Mouse (Mus musculus): ENCODE measurements around the gene Krtap1-5. TPM values are rescaled to one million over a fixed set of nuclear protein-coding genes. Genes with fewer than 3 reads are reported as not detected.
A peak's percentile ranks its signal among the peaks of the same experiment; 100 is the strongest.

Krtap1-5 gene
- polyA plus RNA-seq, 1 experiment from 2014 or later, result not detected

DNA sequence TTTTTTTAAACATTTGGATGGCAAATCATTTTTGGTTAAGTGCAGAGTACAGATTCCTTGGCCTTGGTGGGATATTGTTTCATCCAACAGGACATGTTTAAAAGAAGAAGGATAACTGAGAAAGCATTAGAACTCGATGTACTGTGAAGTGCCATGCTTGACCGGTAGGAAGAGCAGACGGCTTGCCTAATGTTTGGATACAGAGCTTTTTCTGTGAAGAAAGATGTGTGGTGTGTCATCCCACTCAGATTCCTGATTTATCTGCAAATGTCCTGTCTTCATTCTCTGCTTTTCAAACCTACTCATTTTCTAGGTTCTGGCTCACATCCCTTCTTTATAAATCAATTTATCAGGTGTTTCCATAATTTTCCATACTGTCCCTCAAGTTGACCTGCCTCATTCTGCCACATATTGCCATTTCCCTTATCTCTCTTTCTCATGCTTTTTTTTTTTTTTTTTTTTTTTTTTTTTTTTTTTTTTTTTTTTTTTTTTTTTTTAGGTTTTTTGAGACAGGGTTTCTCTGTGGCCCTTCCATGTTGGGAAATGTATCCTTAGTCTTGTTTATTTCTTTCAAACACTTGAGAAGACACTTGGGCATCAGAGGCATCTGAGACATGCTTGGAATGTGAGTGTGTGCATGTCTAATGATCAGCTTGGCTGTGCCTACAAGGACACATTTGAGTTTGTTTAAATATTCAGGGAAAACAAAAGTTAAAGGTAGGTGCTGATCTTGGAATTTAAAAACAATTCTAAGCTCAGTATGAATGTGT lies 22.7 kb downstream of the Krtap1-5 start:
- Histone ChIP-seq H3K27ac (ENCODE audit: low read length) (no peak overlapping the region), H3K9me3 (ENCODE audit: control insufficient read depth, low read length) (no peaks in the 10 kb centered on the region), H3K9ac (ENCODE audit: low read length) (no peak overlapping the region), H3K4me2 (ENCODE audit: low read depth, low read length) (no peak overlapping the region), H3K27me3 (ENCODE audit: control insufficient read depth, insufficient read depth, low read depth, low read length) (no peaks in the 10 kb centered on the region), H3K4me1 (replicated peaks; ENCODE audit: control insufficient read depth, insufficient read depth, low read length) (no peaks in the 10 kb centered on the region), H3K36me3 (ENCODE audit: control insufficient read depth, insufficient read depth, low read length) (no peaks in the 10 kb centered on the region), H3K4me3 (ENCODE audit: low read length) (no peak overlapping the region)
- 61% methylated on average over 3 of the region's 3 CpGs for WGBS
- no peak for ATAC-seq (ENCODE audit: low read depth)

DNA sequence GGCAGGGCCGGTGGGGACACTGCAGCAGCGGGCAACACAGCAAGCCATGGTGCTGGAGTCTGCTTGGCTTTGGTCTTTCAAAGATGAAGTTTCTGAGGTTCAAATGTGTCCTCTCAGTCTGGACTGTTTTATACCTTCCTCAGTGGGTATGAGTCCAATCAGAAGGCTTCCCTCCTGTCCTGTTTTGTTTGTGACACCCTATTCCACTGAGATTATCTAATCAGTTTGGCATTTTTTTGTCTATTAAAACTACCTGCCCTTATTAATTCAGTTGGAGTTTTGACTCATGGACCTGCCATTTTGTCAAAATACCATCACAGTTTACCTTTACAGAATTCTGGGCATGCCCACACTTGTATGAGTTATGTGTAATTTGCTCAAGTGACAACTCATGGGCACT lies 24.1 kb downstream of the Krtap1-5 start, which contains the start of gene Krtap3-2:
Gene Krtap3-2 (minus strand): TSS at position 101 of the 400 bp plus-strand sequence.
- H3K4me3 ChIP-seq (ENCODE audit: low read length), result no peak within 1 kb of the TSS
- no peak within 1 kb of the TSS for H3K4me2 ChIP-seq (ENCODE audit: low read depth, low read length)
- H3K9ac ChIP-seq (ENCODE audit: low read length), result no peak within 1 kb of the TSS
- ATAC-seq (ENCODE audit: low read depth), result no peak
- no peaks in the 10 kb centered on the region for H3K36me3 ChIP-seq (ENCODE audit: control insufficient read depth, insufficient read depth, low read length)
- H3K27ac ChIP-seq (ENCODE audit: low read length), result no peak within 1 kb of the TSS
- WGBS, result 76% methylated on average over 2 of the region's 2 CpGs
- H3K4me1 ChIP-seq (replicated peaks; ENCODE audit: control insufficient read depth, insufficient read depth, low read length), result no peaks in the 10 kb centered on the region
- no peaks in the 10 kb centered on the region for H3K9me3 ChIP-seq (ENCODE audit: control insufficient read depth, low read length)
- no peaks in the 10 kb centered on the region for H3K27me3 ChIP-seq (ENCODE audit: control insufficient read depth, insufficient read depth, low read depth, low read length)

DNA sequence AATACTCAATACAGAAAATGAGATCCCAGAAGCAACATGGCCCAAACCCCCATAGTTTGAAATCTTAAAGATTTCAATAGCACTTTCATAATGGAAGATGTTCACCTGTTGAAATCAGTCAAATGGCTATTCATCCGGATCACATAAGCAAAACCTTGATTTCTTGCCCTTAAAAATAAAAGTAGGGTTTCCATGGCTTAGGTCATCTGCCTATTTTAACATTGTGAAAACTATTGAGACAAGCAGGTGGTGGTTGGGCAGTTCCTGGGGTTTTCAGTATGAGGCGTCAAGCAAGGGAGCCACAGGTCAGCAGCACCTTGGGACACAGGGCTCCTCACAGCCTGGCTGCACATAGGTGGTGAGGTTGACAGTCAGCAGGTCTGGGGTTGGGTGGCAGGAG lies 24.6 kb downstream of the Krtap1-5 start:
- Histone ChIP-seq H3K27ac (ENCODE audit: low read length) (no peak overlapping the region), H3K9ac (ENCODE audit: low read length) (no peak overlapping the region), H3K27me3 (ENCODE audit: control insufficient read depth, insufficient read depth, low read depth, low read length) (no peaks in the 10 kb centered on the region), H3K4me3 (ENCODE audit: low read length) (no peak overlapping the region), H3K4me2 (ENCODE audit: low read depth, low read length) (no peak overlapping the region), H3K9me3 (ENCODE audit: control insufficient read depth, low read length) (no peaks in the 10 kb centered on the region), H3K36me3 (ENCODE audit: control insufficient read depth, insufficient read depth, low read length) (no peaks in the 10 kb centered on the region), H3K4me1 (replicated peaks; ENCODE audit: control insufficient read depth, insufficient read depth, low read length) (no peaks in the 10 kb centered on the region)
- ATAC-seq (ENCODE audit: low read depth), result no peak
- 80% methylated on average over 2 of the region's 2 CpGs for WGBS

DNA sequence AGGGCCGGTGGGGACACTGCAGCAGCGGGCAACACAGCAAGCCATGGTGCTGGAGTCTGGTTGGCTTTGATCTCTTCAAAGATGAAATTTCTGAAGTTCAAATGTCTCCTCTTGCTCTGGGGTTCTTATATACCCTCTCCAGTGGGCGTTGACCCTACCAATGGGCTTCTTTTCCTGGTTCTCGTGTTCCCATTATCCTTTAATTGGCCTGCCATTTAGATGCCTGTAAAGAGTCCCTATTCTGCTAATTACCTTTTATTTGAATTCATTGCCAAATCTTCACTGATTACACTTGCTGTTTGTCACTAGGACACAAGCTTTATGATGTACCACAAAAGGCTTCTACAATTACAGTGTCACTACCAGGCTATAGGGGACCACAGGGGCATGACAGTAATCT lies 30.1 kb downstream of the Krtap1-5 start, which contains the start of gene Krtap3-3:
Gene Krtap3-3 (minus strand): TSS at position 101 of the 400 bp plus-strand sequence.
- Histone ChIP-seq H3K27me3 (ENCODE audit: control insufficient read depth, insufficient read depth, low read depth, low read length) (no peaks in the 10 kb centered on the region), H3K27ac (ENCODE audit: low read length) (no peak within 1 kb of the TSS), H3K9me3 (ENCODE audit: control insufficient read depth, low read length) (no peaks in the 10 kb centered on the region), H3K4me3 (ENCODE audit: low read length) (no peak within 1 kb of the TSS), H3K4me2 (ENCODE audit: low read depth, low read length) (no peak within 1 kb of the TSS), H3K4me1 (replicated peaks; ENCODE audit: control insufficient read depth, insufficient read depth, low read length) (no peaks in the 10 kb centered on the region), H3K36me3 (ENCODE audit: control insufficient read depth, insufficient read depth, low read length) (no peaks in the 10 kb centered on the region), H3K9ac (ENCODE audit: low read length) (no peak within 1 kb of the TSS)
- no peak for ATAC-seq (ENCODE audit: low read depth)
- WGBS, result 68% methylated on average over 4 of the region's 4 CpGs

DNA sequence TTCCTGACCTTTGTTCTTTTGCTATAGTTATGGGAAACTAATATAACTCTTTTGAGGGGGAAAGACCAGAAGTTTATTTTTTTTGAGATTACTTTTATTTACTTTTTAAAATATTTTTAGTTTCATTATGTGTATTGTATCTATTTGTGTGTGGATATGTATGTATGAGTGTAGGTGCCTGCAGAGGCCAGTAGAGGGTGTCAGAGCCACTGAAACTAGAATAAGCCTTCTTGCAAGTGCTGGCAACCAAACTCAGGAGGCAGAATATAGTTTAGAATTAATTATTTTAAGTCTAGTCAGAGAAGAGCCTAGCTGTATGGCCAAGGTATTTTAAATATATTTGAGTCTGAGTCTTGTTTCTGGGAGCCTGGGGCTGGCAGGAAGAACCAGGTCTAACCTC lies 32.9 kb downstream of the Krtap1-5 start:
- Histone ChIP-seq H3K4me3 (ENCODE audit: low read length) (no peak overlapping the region), H3K27ac (ENCODE audit: low read length) (no peak overlapping the region), H3K27me3 (ENCODE audit: control insufficient read depth, insufficient read depth, low read depth, low read length) (no peaks in the 10 kb centered on the region), H3K4me2 (ENCODE audit: low read depth, low read length) (no peak overlapping the region), H3K9ac (ENCODE audit: low read length) (no peak overlapping the region), H3K9me3 (ENCODE audit: control insufficient read depth, low read length) (no peaks in the 10 kb centered on the region), H3K4me1 (replicated peaks; ENCODE audit: control insufficient read depth, insufficient read depth, low read length) (no peaks in the 10 kb centered on the region), H3K36me3 (ENCODE audit: control insufficient read depth, insufficient read depth, low read length) (no peaks in the 10 kb centered on the region)
- no peak for ATAC-seq (ENCODE audit: low read depth)

DNA sequence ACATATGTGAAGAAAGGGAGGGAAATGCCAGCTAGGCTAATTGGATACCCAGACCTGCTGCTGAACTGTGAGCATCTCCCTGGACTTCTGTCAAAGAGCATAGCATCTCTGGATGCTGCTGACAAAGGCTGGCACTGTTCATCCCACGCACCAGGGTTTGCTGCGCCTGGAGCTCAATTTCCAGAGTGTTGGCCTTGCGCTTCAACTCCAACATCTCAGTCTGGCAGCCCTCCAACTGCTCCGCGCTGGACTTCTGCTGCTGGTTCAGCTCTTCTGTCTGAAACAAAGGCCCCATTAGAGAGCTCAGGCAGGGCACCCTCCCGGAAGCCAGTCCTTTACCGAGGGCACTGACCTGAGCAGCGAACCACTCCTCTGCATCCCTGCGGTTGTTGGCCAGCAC lies 41.1 kb downstream of the Krtap1-5 start:
- H3K27me3 ChIP-seq (ENCODE audit: control insufficient read depth, insufficient read depth, low read depth, low read length), result no peaks in the 10 kb centered on the region
- H3K4me3 ChIP-seq (ENCODE audit: low read length), result no peak overlapping the region
- 47% methylated on average over 9 of the region's 9 CpGs for WGBS
- H3K9me3 ChIP-seq (ENCODE audit: control insufficient read depth, low read length), result no peaks in the 10 kb centered on the region
- no peaks in the 10 kb centered on the region for H3K4me1 ChIP-seq (replicated peaks; ENCODE audit: control insufficient read depth, insufficient read depth, low read length)
- no peak overlapping the region for H3K9ac ChIP-seq (ENCODE audit: low read length)
- no peak for ATAC-seq (ENCODE audit: low read depth)
- no peaks in the 10 kb centered on the region for H3K36me3 ChIP-seq (ENCODE audit: control insufficient read depth, insufficient read depth, low read length)
- peak overlapping the region; percentile 4; the same call in 1 of the 2 replicates for H3K4me2 ChIP-seq (ENCODE audit: low read depth, low read length)
- no peak overlapping the region; the same call in 1 of the 2 replicates for H3K27ac ChIP-seq (ENCODE audit: low read length)

Other genes with a start within 250 kb of the Krtap1-5 start
- gene Krt26, start 243.1 kb downstream of the Krtap1-5 start, polyA plus RNA-seq (2015; fragmentation: Nextera tagmentation; extraction: Ambion mirVana), result not detected in 2 replicates
- gene Krt27, start 229.9 kb downstream of the Krtap1-5 start, polyA plus RNA-seq (2015; fragmentation: Nextera tagmentation; extraction: Ambion mirVana), result not detected in 2 replicates
- 0.13 and 0.21 TPM in 2 replicates for gene Krt28, start 206.1 kb downstream of the Krtap1-5 start, polyA plus RNA-seq (2015; fragmentation: Nextera tagmentation; extraction: Ambion mirVana)
- 21.6 and 23.2 TPM in 2 replicates for gene Krt10, start 191.7 kb downstream of the Krtap1-5 start, polyA plus RNA-seq (2015; fragmentation: Nextera tagmentation; extraction: Ambion mirVana)
- gene Krt12, start 158.8 kb downstream of the Krtap1-5 start, polyA plus RNA-seq (2015; fragmentation: Nextera tagmentation; extraction: Ambion mirVana), result not detected in 2 replicates
- gene Krt20, start 142.9 kb downstream of the Krtap1-5 start, polyA plus RNA-seq (2015; fragmentation: Nextera tagmentation; extraction: Ambion mirVana), result 0.30 and 0.96 TPM in 2 replicates
- 4.9 and 5.4 TPM in 2 replicates for gene Krt23, start 87.9 kb downstream of the Krtap1-5 start, polyA plus RNA-seq (2015; fragmentation: Nextera tagmentation; extraction: Ambion mirVana)
- not detected in 2 replicates for gene Krt39, start 59.7 kb downstream of the Krtap1-5 start, polyA plus RNA-seq (2015; fragmentation: Nextera tagmentation; extraction: Ambion mirVana)
- gene Krt40, start 37.9 kb downstream of the Krtap1-5 start, polyA plus RNA-seq (2015; fragmentation: Nextera tagmentation; extraction: Ambion mirVana), result not detected in 2 replicates
- gene Krtap3-3, start 30.2 kb downstream of the Krtap1-5 start, polyA plus RNA-seq (2015; fragmentation: Nextera tagmentation; extraction: Ambion mirVana), result not detected in 2 replicates
- gene Krtap3-2, start 24.2 kb downstream of the Krtap1-5 start, polyA plus RNA-seq (2015; fragmentation: Nextera tagmentation; extraction: Ambion mirVana), result not detected in 2 replicates
- not detected in 2 replicates for gene Gm11939, start 21.6 kb downstream of the Krtap1-5 start, polyA plus RNA-seq (2015; fragmentation: Nextera tagmentation; extraction: Ambion mirVana)
- not detected in 2 replicates for gene Krtap3-1, start 14.4 kb downstream of the Krtap1-5 start, polyA plus RNA-seq (2015; fragmentation: Nextera tagmentation; extraction: Ambion mirVana)
- not detected in 2 replicates for gene Krtap1-4, start 2.6 kb upstream of the Krtap1-5 start, polyA plus RNA-seq (2015; fragmentation: Nextera tagmentation; extraction: Ambion mirVana)
- not detected in 2 replicates for gene Krtap1-3, start 10.3 kb upstream of the Krtap1-5 start, polyA plus RNA-seq (2015; fragmentation: Nextera tagmentation; extraction: Ambion mirVana)
- not detected in 2 replicates for gene Krtap9-3, start 17.1 kb upstream of the Krtap1-5 start, polyA plus RNA-seq (2015; fragmentation: Nextera tagmentation; extraction: Ambion mirVana)
- gene Gm11938, start 22.3 kb upstream of the Krtap1-5 start, polyA plus RNA-seq (2015; fragmentation: Nextera tagmentation; extraction: Ambion mirVana), result not detected in 2 replicates
- gene Gm11937, start 29.2 kb upstream of the Krtap1-5 start, polyA plus RNA-seq (2015; fragmentation: Nextera tagmentation; extraction: Ambion mirVana), result not detected in 2 replicates
- gene Krtap2-4, start 33.8 kb upstream of the Krtap1-5 start, polyA plus RNA-seq (2015; fragmentation: Nextera tagmentation; extraction: Ambion mirVana), result not detected in 2 replicates
- not detected in 2 replicates for gene Gm11562, start 39.4 kb upstream of the Krtap1-5 start, polyA plus RNA-seq (2015; fragmentation: Nextera tagmentation; extraction: Ambion mirVana)
- not detected in 2 replicates for gene Krtap4-1, start 47.2 kb upstream of the Krtap1-5 start, polyA plus RNA-seq (2015; fragmentation: Nextera tagmentation; extraction: Ambion mirVana)
- gene Krtap4-2, start 54.1 kb upstream of the Krtap1-5 start, polyA plus RNA-seq (2015; fragmentation: Nextera tagmentation; extraction: Ambion mirVana), result not detected in 2 replicates
- not detected in 2 replicates for gene Krtap4-7, start 63.1 kb upstream of the Krtap1-5 start, polyA plus RNA-seq (2015; fragmentation: Nextera tagmentation; extraction: Ambion mirVana)
- gene Gm11555, start 69.2 kb upstream of the Krtap1-5 start, polyA plus RNA-seq (2015; fragmentation: Nextera tagmentation; extraction: Ambion mirVana), result not detected in 2 replicates
- not detected in 2 replicates for gene Gm11563, start 77.9 kb upstream of the Krtap1-5 start, polyA plus RNA-seq (2015; fragmentation: Nextera tagmentation; extraction: Ambion mirVana)
- gene Krtap4-6, start 84.9 kb upstream of the Krtap1-5 start, polyA plus RNA-seq (2015; fragmentation: Nextera tagmentation; extraction: Ambion mirVana), result not detected in 2 replicates
- gene Gm14190, start 109.7 kb upstream of the Krtap1-5 start, polyA plus RNA-seq (2015; fragmentation: Nextera tagmentation; extraction: Ambion mirVana), result not detected in 2 replicates
- gene Gm14180, start 153.3 kb upstream of the Krtap1-5 start, polyA plus RNA-seq (2015; fragmentation: Nextera tagmentation; extraction: Ambion mirVana), result not detected in 2 replicates
- gene Gm11595, start 191.9 kb upstream of the Krtap1-5 start, polyA plus RNA-seq (2015; fragmentation: Nextera tagmentation; extraction: Ambion mirVana), result not detected in 2 replicates
- gene Krtap4-8, start 199.7 kb upstream of the Krtap1-5 start, polyA plus RNA-seq (2015; fragmentation: Nextera tagmentation; extraction: Ambion mirVana), result not detected in 2 replicates
- not detected in 2 replicates for gene Krtap4-9, start 204.2 kb upstream of the Krtap1-5 start, polyA plus RNA-seq (2015; fragmentation: Nextera tagmentation; extraction: Ambion mirVana)
- not detected in 2 replicates for gene Gm11596, start 212.5 kb upstream of the Krtap1-5 start, polyA plus RNA-seq (2015; fragmentation: Nextera tagmentation; extraction: Ambion mirVana)
- gene Gm11569, start 217.9 kb upstream of the Krtap1-5 start, polyA plus RNA-seq (2015; fragmentation: Nextera tagmentation; extraction: Ambion mirVana), result not detected in 2 replicates
- gene Gm11554, start 223.4 kb upstream of the Krtap1-5 start, polyA plus RNA-seq (2015; fragmentation: Nextera tagmentation; extraction: Ambion mirVana), result not detected in 2 replicates
- not detected in 2 replicates for gene Krtap4-13, start 228.9 kb upstream of the Krtap1-5 start, polyA plus RNA-seq (2015; fragmentation: Nextera tagmentation; extraction: Ambion mirVana)
- not detected in 2 replicates for gene Gm11564, start 234.7 kb upstream of the Krtap1-5 start, polyA plus RNA-seq (2015; fragmentation: Nextera tagmentation; extraction: Ambion mirVana)